Mouse (Mus musculus): Measurements from ENCODE around the gene Gm45062.

The Gm45062 gene

DNA sequence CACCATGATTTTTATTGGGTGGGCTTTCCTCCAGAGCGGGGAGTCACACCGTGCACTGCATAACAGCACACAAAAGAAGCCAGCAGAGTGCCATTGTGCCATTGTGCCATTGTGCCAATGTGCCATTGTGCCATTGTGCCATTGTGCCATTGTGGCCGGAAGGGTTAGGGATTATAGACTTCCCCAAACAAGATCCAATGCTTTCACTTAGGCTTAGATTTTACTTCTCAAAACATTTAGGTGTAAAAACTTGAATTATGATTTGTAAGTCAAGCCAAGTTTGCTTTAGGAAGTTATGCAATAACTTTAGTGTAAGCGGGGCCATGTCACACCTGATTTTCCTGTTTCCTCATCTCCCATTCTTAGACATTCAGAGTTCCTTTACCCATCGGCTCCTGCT lies 156.6 kb downstream of the Gm45062 start:
- no peak for DNase-seq (ENCODE audit: low read depth, low spot score)

DNA sequence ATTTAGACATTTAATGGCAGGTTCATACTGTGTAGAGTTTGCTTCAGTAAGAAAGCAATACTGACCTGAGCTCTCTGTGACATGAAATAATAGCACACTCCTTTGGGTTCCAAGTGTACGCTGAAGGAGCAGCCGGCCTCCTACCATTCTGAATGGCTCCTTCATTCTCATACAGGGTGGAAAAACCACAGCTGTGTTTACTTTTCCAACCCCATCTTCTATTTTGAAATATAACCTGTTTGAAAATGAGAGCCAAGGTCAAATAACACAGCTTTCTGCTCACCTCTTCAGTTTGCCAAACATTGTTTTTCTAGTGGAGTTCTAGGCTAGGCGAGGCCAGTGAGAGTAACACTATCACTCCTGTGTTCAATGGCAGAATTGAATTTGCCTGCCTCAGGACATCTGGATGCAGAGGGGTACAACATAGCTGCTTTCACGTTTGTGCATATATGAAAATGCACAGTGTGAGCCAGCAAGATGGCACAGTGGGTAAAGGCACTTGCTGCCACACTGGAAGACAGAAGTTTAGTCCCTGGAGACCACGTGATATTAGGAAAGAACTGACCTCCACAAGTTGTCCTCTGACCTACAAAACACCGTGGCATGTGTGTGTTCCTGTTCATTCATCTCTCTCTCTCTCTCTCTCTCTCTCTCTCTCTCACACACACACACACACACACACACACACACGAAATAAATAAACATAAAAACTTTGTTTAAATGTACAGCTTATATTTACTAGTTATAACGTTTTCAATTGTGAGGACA lies 157.7 kb downstream of the Gm45062 start:
- DNase-seq (ENCODE audit: low read depth, low spot score) = peak; percentile 18

DNA sequence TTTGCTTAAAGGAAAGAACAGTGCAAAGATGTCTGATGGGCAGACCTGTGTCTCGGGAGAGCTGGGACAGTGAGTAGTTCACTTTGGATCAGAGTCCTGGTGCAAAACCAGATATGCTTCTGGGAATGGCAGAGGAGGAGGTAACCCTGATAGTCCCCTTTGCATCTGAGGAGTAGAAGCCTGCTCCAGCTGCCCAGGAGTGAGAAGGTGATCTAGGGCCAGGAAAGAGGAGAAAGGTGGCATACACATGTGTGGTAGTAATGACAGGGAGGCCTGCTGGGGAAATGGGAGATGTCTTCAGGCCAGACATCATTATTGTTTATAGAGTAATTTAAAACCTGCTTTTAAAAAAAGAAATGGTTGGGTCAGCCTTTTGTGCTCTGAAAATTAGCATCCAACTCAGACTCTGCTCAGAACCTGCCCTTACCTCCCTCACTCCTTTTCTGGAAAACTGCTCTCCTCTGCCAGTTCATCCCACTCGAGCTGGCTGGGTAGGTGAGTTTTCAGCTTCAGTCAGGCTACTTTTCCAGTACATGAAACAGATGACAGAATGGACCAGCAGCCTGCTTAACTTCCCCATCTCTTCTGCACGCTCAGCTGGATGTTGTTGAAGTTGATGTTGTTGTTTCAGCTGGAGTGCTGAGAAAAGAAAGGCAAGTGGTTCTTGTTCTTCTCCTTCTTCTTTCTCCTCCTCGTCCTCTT lies 160.4 kb downstream of the Gm45062 start:
- no peak for DNase-seq (ENCODE audit: low read depth, low spot score)

DNA sequence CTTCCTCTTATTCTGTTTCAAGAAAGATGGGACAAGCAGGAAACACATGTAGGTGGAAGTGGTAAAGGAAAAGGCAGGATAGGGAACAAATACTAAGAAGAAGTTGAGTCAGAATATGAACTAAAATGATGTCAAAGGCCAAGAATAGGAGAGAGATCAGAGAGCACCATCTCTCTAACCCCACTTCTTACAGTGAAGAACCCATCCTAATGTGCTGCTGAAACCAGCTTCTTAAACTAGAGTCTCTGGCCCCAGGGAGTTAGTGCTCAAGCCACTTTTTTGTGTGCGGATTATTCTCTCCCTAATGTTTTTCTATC lies 160.9 kb downstream of the Gm45062 start:
- DNase-seq (ENCODE audit: low read depth, low spot score) = no peak

DNA sequence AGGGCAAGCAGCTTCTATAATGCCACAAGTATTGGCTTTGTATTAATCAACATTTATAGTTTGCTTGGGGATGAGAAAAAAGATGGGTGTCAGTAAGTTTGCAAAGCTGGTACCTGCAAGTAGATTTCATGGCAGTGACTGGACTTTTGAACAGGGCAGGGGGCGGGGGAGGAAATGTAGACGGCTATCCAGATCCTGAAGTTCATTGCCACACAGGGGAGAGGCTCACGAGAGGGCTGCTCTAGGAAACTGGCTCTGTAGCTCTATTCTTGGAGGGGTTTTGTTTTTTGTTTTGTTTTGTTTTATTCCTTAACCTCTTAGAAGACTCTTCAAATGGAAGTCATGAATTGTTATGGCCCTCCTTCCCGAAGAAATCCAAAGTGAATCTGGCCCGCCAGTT lies 162.2 kb downstream of the Gm45062 start:
- DNase-seq (ENCODE audit: low read depth, low spot score) = no peak

DNA sequence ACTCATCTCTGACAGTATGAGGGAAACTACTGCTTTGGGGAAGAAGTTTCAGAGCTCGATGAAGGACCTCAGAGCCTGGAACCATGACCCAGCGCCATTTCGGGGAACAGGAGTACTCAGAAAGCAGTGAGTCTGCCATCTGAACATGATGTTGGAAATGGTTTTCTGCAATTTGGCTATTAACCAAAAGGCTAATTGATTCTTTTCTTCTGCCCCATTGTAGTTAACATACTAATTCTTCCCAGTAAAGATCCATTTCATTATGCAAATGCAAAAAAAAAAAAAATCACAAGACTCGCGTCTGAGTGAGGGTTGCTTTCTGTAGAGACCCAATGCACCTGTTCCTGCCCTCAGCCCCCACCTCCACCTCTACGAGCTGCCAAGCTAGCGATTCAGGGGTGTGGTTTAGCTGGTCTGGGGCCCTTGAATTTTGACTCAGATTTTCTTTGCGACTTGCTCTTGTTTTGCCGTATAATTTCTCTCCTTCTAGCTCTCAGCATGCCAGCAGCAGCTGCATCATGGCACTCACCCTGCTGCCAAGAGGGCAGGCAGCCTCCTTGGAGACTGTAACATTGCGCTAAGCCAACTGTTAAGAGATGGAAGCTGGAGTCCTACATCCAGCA lies 162.8 kb downstream of the Gm45062 start:
- DNase-seq (ENCODE audit: low read depth, low spot score) = no peak

DNA sequence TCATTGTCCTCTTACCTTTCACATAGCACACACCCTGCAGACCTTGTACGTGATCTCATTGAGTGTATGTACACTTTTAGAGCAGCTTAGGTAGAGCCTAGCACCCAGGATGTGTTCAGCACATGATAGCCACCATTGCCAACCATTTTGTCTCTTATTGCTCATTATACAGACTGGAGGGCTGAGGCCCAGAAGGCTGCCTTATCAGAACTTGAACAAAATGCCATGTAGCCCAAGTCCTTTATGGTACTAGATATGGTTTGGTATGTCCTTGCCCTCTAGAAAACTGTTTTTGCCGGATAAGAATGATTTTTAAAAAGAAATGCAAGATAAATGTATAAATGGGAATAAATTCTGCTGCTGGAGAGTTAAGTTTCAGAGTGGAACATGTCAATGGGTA lies 163.9 kb downstream of the Gm45062 start:
- no peak for DNase-seq (ENCODE audit: low read depth, low spot score)

DNA sequence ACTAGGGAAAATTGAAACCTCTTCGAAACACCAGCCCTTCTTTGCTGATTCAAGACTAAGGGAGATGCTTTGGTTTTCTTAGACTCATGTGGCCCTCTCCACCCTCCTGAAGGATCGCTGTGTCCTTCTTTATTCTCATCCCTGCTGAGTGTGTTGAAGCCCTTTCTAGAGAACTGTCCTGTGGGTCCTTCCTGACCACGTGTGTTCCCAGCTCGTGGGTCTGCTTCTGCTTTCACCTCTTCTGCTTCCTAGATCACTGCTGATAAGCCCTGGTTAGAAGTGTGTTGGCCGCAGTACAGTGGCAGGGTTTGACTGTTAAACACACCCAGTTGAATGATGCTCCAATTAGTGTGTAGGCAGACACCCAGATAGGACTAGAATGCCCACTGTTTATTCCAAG lies 168.4 kb downstream of the Gm45062 start:
- DNase-seq (ENCODE audit: low read depth, low spot score) = no peak

DNA sequence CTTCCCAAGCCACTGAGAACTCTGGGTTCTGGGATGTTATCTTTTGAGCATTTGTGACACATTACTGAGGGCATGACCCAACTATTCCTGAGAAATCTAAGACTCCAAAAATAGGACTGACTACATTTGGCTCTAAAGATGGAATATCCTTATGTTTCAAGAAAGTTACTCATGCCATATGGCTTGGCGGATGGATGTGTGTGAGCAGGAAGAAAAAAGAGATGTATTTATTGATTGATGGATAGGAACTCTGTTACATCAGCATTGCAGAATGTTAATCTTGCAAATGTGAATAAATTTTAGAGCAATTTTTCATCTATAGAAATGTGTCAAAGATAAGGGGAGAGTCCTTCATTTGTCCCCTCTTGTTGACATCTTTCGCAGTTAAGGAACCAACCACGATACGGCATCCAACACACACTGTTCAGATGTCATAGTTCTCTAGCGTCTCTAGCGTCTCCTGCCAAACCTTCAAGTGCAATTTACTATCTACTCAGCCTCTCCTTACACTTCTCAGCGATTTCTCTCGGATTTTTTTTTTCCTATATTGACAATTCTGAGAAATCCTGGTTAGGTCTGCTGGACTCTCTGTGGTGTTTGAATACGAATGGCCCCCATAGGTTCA lies 171.5 kb downstream of the Gm45062 start:
- no peak for DNase-seq (ENCODE audit: low read depth, low spot score)

DNA sequence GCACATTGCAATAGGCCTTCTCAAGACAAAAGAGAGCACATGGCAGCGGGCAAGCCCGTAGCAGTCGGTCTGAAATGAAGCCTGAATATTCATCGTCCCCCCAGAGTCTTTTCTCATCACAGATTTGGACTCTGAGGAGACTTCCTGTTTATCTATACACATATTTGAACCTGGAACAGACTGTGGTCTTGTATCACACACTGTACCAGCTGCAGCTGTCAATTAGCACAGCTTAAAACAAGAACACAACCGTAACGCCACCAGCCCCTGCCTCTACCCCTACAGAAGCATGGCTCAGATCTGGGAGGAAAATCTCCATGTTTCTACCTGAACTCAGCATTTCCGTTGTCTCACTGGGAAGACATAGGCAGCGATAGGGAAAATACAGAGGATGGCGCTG lies 173.9 kb downstream of the Gm45062 start:
- no peak for DNase-seq (ENCODE audit: low read depth, low spot score)

DNA sequence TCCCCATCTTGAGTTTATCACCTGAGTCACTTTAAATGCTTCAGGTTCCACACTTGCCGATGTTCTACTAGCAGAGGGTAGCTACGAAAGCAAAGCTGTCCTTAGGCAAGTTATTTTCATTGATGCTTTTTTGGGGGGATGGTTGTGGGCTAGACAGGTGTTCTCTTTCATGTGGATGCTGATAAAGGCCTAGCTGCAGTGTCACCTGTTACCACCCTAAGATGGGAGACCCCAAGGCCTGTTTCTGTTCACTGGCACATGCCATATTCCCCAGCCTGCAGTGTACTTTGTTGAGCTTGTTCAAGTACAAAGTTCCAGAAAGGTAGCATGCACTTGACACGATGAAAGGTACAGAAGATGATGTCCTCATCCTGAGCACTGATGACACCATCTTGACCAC lies 178.7 kb downstream of the Gm45062 start:
- no peak for DNase-seq (ENCODE audit: low read depth, low spot score)

DNA sequence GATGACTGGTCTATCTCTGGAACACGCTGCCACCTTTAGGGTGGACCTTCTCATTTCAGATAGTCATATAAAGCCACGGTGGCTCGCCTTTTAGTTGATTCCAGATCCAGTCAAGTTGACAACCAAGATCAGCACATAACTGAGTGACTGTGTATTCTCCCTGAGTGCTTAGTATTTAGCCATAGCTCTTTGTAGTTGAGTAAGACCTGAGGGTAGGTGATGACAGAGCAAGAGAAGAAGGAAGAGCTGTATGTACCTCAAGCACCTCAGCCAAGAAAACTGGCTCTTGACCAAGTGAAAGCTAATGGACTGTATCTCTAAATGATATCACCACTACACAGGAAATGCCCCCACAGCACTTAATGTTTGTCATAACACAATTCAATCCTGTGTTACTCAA lies 182.6 kb downstream of the Gm45062 start:
- DNase-seq (ENCODE audit: low read depth, low spot score) = no peak

DNA sequence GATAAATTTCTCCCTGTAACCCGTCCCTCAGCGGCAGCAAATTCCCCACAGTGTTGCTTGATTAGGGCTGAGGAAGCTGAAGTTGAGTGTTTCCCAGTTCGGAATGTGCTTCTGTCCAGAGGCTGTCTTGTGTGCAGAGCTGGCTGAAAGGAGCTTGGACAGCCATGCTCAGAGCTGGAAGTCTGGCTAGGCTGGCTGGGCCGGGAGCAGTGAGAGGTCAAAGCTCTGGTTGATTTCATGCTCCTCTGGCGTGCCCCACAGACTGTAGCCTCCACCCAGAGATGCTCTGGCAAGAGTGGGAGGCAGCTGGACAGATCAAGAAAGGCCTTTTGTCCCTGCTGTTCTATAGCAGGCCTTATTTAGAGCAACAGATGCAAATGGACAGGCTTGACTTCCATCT lies 187.5 kb downstream of the Gm45062 start:
- DNase-seq (ENCODE audit: low read depth, low spot score) = peak; percentile 48

DNA sequence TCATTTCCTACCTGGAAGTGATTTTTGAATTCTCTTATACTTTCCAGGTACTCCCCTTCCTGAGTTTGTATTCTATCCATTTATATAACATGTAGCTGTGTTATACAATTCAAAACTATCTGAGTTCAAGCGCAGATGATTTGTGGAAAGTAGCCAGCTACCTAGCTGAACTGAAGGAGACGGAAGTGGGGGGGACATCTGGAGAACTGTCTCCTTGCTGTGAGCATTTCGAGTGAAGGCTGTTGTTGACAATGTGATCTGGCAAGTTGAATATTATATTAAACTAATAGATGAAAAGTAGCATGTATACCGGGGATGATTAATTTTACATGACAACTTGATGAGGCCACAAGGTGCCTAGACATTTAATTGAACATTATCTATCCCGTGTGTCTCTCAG lies 196.3 kb downstream of the Gm45062 start:
- no peak for DNase-seq (ENCODE audit: low read depth, low spot score)

DNA sequence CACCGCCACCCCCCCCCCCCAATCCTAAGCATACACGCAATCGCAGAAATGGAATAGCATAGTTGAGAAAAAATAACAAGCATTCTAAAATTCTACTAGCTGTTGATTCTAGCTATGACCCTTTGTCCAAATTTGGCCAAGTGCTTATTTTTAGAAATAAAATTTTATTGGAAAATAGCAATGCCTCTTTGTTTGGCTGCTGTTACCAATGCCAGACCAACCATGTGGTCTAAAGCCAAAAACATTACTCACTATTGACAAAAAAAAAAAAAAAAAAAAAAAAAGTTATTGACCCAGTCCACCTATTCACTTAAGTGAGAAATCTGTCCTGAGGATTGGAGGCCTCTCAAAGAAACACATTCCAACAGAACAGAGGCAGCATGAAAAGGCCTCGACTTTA lies 199.3 kb downstream of the Gm45062 start:
- no peak for DNase-seq (ENCODE audit: low read depth, low spot score)

DNA sequence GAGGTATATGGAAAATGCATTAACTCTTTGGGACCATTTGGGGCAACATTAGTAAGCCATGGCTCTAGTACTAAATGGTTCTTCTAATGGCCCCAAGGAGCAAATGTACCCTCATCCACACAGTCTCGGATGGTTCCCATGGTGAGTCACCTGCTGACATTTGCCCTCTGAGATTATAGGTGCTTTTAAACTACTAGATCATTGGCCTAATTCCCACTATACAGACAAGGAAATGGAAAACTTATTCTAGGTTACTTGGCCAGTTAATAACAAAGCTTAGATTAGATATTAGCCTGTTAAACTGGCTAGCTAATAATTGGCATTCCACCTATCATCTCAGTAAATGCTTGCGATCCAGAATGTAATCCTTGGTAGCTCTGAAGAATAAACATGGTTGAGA lies 203.2 kb downstream of the Gm45062 start:
- no peak for DNase-seq (ENCODE audit: low read depth, low spot score)

DNA sequence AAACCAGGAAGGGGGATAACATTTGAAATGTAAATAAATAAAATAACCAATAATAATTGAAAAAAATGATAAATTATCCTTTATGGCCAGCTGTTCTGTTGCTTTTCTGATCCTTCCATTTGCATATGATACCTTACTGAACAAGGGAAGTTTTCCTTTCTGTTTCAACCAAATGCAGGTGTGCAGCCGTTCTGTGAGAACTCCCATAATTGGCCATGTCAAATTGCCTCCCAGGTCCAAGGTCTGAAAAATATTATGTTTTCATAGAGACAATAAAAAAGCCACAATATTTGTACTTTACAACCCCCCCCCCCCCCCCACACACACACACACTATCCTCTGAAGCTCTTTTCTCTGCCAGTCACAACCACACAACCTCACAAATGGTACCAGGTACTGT lies 206.1 kb downstream of the Gm45062 start:
- no peak for DNase-seq (ENCODE audit: low read depth, low spot score)

DNA sequence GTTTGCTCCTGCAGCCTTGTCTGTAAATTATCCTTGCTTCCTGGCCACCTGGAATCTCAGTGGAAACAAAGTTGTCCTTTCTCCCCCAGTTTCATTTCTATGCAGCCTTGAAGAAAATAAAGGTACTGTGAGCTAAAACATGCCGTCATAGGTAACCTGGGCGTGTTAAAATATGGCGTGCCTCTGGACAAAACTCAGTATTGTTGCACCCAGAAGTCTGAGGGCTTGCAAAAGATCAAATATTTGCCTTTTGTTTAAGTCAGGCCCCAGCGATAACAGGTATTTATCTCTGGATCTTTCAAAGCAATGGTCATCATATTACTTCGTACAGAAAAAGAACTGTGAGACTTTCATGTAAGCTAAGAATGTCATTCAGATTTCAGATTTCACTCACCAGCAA lies 206.7 kb downstream of the Gm45062 start:
- no peak for DNase-seq (ENCODE audit: low read depth, low spot score)

DNA sequence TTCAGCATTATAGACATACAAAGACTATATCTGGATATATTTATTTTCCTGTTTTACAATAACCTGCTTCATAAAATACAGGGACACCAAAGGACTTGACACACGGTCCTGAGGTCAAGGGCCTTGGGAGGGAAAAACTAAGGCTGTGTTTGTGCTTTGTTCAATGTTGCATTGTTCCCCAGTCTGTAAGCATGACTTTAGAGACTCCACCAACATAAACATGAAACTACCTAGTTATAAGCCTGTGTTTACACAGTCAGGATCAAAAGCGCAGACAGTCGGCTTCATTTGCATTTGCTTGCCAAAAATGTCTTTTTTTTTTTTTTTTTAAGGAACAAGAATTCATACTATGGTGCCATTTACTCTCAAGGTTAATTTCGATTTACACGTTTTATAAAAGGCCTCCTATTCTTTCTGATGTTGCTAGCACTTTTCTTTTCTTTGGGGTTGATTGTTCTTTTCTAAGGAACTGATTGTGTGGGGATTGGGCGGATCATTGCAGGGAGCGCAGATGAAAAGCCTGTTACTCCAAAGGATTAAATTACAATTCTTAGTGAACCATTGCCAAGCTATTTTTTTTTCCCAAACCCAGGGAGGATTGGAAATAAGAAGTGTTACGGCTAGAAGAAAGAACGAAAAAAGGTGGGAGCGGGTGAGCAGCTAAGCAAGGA lies 208.6 kb downstream of the Gm45062 start:
- DNase-seq (ENCODE audit: low read depth, low spot score) = no peak

DNA sequence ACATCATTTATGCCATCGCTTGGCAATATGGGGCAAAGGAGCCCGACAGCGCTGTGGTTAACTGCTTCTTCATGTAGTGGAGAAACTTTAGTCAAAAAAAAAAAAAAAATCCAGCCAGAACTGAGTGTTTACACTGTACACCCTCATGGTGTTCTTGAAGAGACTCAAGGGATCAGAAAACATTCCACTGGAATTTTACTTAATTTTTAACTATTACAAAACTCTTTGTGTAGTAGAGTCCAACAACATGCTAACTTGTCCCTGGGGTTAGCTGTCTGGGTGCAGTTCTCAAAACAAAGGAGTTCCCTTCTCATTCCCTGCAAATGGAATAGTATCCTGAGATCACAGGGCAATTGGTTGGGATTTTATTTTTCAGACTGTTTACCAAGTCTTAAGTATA lies 210.7 kb downstream of the Gm45062 start:
- DNase-seq (ENCODE audit: low read depth, low spot score) = no peak

DNA sequence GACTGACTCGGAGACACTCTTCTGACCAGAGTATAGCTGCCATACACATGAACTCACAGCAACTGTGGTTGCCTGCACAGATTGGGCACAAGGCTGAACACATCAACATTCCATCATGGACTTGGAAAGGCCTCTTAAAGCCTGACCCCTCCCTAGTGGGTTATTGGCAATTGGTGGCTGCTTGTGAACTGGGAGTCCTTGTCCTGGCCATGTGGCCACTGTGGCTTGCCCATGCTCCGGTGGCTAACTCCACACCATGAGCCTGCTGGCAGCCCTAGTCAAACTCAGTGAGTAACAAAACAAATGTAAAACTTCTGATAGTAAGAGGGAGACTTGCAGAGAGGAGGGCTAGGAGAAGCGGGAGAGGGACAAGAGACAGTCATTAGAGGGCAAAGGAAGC lies 212.9 kb downstream of the Gm45062 start:
- no peak for DNase-seq (ENCODE audit: low read depth, low spot score)

DNA sequence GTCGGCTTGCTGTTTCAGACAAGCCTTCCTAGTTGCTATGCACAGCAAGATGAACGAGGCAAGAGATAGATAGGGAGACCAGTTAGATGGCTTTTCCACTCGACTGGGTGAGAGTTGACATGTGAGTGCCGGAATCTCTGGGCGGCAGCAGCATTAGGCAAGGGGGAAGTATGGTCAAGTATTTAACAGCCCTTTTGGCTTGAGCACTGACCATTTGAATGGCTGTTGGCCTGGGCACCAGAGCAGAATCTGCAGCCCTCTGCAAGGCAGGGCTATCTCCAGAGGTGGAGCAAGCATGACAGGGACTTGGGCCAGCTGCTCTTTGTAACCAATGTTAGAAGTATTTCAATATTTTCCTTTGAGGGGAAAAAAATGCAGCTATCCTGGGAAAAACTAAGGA lies 213.7 kb downstream of the Gm45062 start:
- no peak for DNase-seq (ENCODE audit: low read depth, low spot score)
